Mouse (Mus musculus): ENCODE data around the gene Rnf41. TPM values are rescaled to one million over a fixed set of nuclear protein-coding genes. Genes with fewer than 3 reads are reported as not detected.

Gene Rnf41
- polyA plus RNA-seq, 2 experiments from 2014 or later: 26.1 to 39.3 TPM

DNA sequence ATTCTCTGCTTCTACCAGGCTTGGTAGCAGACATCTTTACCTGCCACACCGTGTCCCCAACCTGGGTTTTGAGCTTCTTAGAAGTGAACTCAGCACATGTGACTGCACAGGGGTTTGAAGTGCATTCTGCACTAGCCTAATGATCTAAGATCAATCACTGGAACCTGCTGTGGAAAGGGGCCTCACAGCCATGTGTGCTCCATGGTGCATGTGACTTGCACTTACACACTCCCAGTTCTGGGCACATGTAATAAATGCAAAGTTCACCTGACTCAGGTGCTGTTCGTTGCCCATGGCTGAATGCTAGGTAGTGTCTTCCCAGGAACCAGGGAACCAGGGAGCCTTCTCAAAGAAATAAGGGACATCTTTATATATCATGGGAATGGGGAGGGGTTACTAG is 22.0 kb downstream of the Rnf41 start:
- no peak for ATAC-seq

DNA sequence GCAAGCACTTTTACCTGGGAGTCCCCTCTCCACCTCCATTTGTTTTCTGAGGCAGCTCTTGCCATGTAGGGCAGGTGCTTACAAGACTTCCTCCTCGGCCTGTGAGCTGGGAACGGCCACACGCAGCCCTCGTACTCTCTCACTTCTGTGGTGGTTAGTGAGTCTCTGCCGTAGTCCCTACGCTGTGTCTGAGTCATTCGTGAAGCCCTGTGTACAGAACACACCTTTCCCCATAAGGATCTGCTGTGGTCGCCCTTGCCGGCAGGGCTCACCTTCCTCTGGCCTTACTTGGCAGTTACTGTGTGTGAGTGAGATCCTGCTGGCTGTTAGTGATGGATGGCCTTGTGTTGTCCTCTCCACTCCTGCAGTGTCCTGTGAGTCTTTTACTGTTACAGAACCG is 23.2 kb downstream of the Rnf41 start:
- peak; percentile 85 for ATAC-seq

DNA sequence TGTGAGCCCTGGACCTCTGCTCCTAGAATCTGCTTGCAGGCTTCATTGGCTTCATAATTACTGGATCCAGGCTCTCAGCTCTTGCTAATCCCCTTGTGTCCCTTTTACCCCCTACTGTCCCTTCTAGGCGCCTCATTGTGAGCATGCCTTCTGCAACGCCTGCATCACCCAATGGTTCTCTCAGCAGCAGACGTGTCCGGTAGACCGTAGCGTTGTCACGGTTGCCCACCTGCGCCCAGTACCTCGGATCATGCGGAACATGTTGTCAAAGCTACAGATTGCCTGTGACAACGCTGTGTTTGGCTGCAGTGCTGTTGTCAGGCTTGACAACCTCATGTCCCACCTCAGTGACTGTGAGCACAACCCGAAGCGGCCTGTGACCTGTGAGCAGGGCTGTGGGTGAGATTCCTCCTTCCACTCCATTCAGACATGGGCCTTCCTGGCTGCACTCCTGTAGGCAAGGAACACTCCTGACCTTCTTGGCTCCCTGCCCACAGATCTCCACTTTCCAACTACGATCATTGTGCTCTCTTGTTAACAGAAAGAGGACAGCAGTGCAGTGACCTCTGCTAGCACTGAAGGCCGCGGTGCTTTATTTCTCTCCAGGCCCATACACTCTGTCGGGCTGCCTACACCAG is 23.8 kb downstream of the Rnf41 start:
- ATAC-seq: no peak

DNA sequence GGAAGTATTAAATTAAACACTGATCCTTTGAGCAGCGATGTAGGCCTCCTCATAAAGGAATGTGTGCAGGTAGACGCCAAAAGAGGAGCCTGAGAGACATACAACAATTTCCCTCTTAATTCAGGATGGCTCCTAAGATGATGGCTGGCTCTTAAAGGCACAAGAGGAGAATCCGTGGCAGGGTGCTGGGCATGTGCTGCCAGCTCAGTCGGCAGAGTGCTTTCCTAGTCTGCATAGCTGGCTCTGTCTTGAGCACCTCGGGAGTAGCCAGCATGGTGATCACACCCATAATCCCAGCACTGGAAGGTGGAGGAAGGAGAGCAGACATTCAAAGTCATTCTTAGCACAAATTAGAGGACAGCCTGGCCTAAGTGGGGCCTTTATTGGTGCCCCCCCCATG is 24.4 kb downstream of the Rnf41 start:
- ATAC-seq: no peak

DNA sequence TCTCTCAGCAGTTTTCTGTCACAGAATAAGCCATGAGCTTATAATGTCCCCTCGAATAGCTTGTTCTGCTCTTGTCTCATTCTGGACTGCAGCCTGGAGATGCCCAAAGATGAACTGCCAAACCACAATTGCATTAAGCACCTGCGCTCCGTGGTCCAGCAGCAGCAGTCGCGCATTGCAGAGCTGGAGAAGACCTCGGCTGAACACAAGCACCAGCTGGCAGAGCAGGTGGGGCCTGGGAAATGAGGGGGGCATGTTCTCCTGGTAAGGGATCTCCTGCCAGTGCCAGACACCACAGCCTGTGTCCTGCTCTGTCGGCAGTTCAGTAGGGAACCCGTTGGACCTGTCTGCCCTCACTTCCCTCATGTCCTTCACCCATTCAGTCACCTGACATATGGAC is 24.9 kb downstream of the Rnf41 start:
- ATAC-seq: no peak

- peak; percentile 67 for ATAC-seq
These were observed 27.3 kb downstream of the Rnf41 start for GRCm38 (mm10) chr10:128438675-128439279.

- peak; percentile 30 for ATAC-seq
These were observed 28.9 kb downstream of the Rnf41 start for GRCm38 (mm10) chr10:128440407-128440806.

DNA sequence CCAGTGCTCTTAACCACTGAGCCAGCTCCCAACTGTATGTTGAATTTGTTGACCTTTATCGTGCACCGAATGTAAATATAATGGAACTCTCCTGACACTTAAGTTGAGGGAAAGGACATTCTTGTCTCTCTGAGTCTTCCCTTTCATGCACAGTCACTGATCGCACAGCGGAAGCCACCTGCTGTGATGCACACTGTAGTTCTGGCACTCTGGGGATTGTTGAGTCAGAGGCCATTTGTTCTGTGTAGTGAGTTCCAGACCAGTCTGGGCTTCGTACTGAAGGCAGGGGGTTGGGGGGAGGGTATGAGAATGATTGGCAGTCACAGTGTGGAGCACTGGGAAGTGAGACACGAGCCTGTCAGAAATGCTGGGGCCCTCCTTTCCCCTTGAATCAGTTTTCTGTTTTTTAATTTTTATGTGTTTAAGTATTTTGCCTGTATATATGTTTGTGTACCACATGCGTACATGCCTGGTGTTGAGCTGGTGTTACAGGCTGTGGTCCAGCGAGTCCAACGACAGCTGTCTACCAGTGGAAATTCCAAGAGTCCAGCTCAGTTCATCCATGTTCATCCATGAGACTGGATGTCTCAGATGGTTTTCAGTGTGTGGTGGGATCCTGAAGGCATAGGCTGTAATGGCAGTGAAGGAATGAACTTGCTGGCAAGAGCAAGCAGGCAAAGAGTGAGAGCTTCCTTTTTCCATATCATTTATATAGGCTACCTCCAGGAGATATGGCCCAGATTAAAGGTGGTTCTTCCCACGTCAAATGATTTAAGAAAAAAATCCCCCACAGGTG is 30.1 kb downstream of the Rnf41 start:
- ATAC-seq: no peak

- ATAC-seq: no peak
These were observed 31.3 kb downstream of the Rnf41 start for GRCm38 (mm10) chr10:128442718-128443117.

GRCm38 (mm10) chr10:128444354-128444753 is 32.9 kb downstream of the Rnf41 start:
- ATAC-seq: no peak

GRCm38 (mm10) chr10:128445407-128445806 is 34.0 kb downstream of the Rnf41 start:
- ATAC-seq: no peak

- ATAC-seq: no peak
These were observed 39.6 kb downstream of the Rnf41 start for GRCm38 (mm10) chr10:128451014-128451413.

DNA sequence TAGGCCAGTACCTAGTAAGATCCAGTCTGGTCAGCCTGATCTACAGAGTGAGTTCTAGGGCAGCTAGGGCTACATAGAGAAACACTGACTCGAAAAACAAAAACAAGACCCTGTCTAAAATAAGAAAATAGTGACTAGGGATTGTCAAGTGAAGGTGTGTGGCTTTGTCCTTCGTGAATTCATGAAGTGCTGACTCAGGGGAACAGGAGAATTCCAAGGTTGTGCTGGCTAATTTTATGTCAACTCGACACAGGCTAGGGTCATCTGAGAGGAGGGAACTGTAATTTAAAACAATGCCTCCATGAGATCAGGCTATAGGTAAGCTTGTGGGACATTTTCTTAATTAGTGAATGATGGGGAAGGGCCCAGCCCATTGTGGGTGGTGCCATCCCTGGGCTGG is 43.0 kb downstream of the Rnf41 start:
- ATAC-seq: no peak

GRCm38 (mm10) chr10:128455280-128455679 is 43.8 kb downstream of the Rnf41 start:
- peak; percentile 28 for ATAC-seq

DNA sequence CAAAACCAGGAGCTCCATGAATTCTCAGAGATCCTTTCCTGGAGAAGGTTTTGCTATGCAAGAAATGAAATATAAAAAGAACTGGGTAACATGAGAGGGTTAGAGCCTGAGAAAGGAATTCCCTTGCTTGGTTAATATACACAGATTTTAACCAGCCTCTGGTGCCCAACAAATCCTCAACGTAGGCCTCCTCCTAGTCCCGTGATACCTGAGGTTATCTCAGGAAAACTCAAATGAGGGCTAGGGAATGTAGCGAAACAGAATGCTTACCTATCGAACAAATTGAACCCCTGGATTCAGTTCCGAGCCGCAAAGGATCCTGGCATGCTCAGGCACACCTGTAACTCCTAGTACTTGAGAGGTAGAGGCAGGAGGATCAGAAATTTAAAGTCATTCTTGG is 46.2 kb downstream of the Rnf41 start:
- no peak for ATAC-seq

DNA sequence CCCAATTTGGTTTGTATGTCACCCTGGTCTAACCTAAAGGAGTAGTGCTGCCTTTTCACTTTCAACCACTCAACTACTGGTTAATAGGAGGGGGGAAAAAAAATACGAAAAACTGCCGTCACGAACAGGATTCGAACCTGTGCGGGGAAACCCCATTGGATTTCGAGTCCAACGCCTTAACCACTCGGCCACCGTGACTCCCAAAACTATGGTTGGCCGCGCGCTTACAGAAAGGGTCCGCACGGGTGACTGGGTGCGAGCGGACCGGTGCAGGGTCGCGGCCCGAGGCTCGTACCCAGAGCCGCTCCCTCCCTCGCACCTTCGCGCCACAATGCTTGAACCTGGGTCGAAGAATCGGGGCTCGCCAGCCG is 46.9 kb downstream of the Rnf41 start:
- peak; percentile 17 for ATAC-seq

- peak; percentile 59 for ATAC-seq
These were observed 47.4 kb downstream of the Rnf41 start, which contains the start of gene Smarcc2 for GRCm38 (mm10) chr10:128458719-128459408. Gene Smarcc2, plus strand, starts transcription at chr10:128459248.

GRCm38 (mm10) chr10:128459409-128460269 is 48.2 kb downstream of the Rnf41 start:
- peak; percentile 51 for ATAC-seq

DNA sequence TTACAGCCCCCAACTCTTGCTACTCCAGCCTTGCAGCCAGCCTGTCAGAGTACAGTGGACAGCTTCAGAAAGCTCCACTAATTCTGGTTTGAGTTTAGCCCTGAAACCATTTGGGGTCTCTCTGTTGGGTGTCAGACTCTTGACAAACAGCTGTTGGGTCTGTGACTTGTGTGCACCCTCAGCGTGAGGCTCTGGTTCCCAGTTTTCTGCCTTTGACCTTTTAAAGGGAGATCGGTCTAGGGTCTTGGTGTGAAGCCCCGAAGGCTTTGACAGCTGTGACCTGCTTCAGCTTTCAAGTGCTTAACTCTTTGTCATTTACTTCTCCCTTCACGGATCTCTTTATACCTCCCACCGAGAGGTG is 48.8 kb downstream of the Rnf41 start:
- ATAC-seq: no peak

DNA sequence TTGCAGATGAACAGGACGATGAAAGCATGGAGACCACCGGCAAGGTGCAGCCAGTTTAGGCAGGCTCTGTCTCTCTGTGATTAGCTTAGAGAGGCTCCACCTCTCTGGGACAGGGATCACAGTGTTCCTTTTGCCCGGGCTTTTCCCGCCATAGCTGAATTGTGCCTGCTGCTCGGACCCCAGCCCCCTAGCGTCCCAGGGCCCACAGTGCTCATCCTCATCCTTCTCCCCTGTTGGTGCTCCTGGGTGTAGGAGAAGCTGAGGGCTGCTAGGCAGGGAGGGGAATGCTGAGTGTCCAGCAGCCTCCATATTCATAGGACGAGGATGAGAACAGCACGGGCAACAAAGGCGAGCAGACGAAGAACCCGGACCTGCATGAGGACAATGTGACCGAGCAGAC is 62.9 kb downstream of the Rnf41 start:
- no peak for ATAC-seq

DNA sequence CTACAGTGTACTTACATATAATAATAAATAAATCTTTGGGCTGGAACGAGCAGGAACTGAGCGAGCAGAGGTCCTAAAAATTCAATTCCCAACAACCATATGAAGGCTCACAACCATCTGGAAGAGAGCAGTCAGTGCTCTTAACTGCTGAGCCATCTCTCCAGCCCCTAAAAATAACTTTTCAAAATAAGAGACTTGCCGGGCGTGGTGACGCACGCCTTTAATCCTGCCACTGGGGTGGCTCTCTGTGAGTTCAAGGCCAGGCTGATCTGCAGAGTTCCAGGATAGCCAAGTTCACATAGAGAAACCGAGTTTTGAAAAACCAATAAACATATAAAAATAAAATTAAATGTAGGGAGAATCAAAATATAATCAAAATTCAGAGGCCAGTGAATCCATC is 74.9 kb downstream of the Rnf41 start:
- ATAC-seq: no peak

All from activated CD4-positive, CD25-positive, alpha-beta regulatory T cell, adult 4 months (primary cell).